In the genomic region with DNA sequence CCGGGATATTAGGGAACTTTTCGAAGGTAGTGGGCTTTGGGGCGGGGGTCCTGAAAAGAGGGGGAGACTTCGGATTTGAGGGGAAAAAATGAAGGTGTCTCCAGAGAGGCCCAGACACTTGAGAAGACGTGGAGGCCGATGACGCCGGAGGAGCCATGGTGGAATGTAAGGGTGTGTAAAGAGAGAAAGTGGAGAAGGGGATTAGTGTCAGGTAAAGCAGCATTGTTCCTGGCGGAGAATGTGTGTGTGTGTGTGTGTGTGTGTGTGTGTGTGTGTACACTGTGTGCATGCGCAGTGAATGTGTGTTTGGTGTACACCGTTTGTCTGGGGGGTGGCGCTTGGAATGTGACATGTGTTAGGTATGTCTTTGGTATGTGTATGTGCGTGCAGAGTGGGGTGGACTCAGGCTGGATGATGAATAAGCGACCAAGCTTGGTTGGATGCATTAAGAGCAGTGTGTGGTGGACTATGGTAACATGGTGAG, we compare ENCODE assay signal across 8 mouse cellular contexts. TPM values are rescaled to one million over a fixed set of nuclear protein-coding genes. Genes with fewer than 3 reads are reported as not detected.
A peak's percentile ranks its signal among the peaks of the same experiment; 100 is the strongest.
DNase-seq lines count a peak whose midpoint lies in the region; ATAC-seq and TF ChIP-seq lines count a peak whose summit lies in the region.

No protein-coding gene starts in this region.

- peak; percentile 7 for ATAC-seq in CD4-positive, CD25-positive, alpha-beta regulatory T cell, adult 4 months
- peak; percentile 58 for ATAC-seq in kidney, embryonic 16.5 days (ENCODE audit: low FRiP score, low TSS enrichment)
- ATAC-seq in lung, embryonic 16.5 days (ENCODE audit: low read depth): peak; percentile 16; the same call in 1 of the 2 replicates
- no peak for ATAC-seq in granulocyte monocyte progenitor cell, adult 5-6 weeks (replicated peaks; ENCODE audit: poor library complexity, severe bottlenecking)

- 26% methylated on average over 14 of the region's 14 CpGs for WGBS in heart, adult 2 months
- 32% methylated on average over 14 of the region's 14 CpGs for WGBS in kidney, embryonic 16.5 days
- WGBS in lung, embryonic 16.5 days: 16% methylated on average over 14 of the region's 14 CpGs

- peak overlapping the region; percentile 59 for H3K4me2 ChIP-seq in kidney, embryonic 16.5 days (replicated peaks; ENCODE audit: low read depth, low read length)
- H3K4me2 ChIP-seq in lung, embryonic 16.5 days (ENCODE audit: low read depth, low read length): peak overlapping the region; percentile 53

- no peak overlapping the region for H3K27ac ChIP-seq in heart, adult 2 months
- H3K27ac ChIP-seq in kidney, embryonic 16.5 days (ENCODE audit: low read length): no peak overlapping the region
- peak overlapping the region; percentile 65; the same call in 1 of the 2 replicates for H3K27ac ChIP-seq in lung, embryonic 16.5 days (ENCODE audit: low read length)

- peak overlapping the region; percentile 65 for H3K4me3 ChIP-seq in heart, adult 2 months
- H3K4me3 ChIP-seq in kidney, embryonic 16.5 days (ENCODE audit: low read length): peak overlapping the region; percentile 73
- H3K4me3 ChIP-seq in lung, embryonic 16.5 days (ENCODE audit: low read length): peak overlapping the region; percentile 71

- peaks cover 5% of the 10 kb centered on the region for H3K4me1 ChIP-seq in heart, adult 2 months (ENCODE audit: control insufficient read depth, insufficient read depth, low read length)
- H3K4me1 ChIP-seq in kidney, embryonic 16.5 days (ENCODE audit: insufficient read depth, low read length): no peaks in the 10 kb centered on the region
- H3K4me1 ChIP-seq in lung, embryonic 16.5 days (replicated peaks; ENCODE audit: control insufficient read depth, insufficient read depth, low read length): no peaks in the 10 kb centered on the region; the same call in 1 of the 2 replicates

- no peak for TF ChIP-seq POLR2A in heart, adult 2 months (IDR thresholded peaks at IDR 0.05; ENCODE audit: insufficient read depth, low read depth, low read length)

- no peak for TF ChIP-seq EP300 in heart, adult 2 months (IDR thresholded peaks at IDR 0.05; ENCODE audit: insufficient read depth, low read depth, low read length)

- H3K27me3 ChIP-seq in heart, adult 2 months (ENCODE audit: control insufficient read depth, insufficient read depth, low read length): no peaks in the 10 kb centered on the region
- no peaks in the 10 kb centered on the region for H3K27me3 ChIP-seq in kidney, embryonic 16.5 days (ENCODE audit: insufficient read depth, low read length)
- H3K27me3 ChIP-seq in lung, embryonic 16.5 days (ENCODE audit: control insufficient read depth, insufficient read depth, low read depth, low read length): no peaks in the 10 kb centered on the region

- peak; percentile 32 for DNase-seq in A20 (ENCODE audit: low read depth, low spot score)
- DNase-seq in cerebellum, adult 8-10 months: peak; percentile 26
- DNase-seq in heart, adult 2 months: peak; percentile 2 to 32
- peak; percentile 13 for DNase-seq in right cerebral cortex, postnatal 14 days

- H3K36me3 ChIP-seq in heart, adult 2 months (ENCODE audit: control insufficient read depth, insufficient read depth, low read length): no peaks in the 10 kb centered on the region
- H3K36me3 ChIP-seq in kidney, embryonic 16.5 days (ENCODE audit: insufficient read depth, low read length): peaks cover 5% of the 10 kb centered on the region; the same call in 1 of the 2 replicates
- H3K36me3 ChIP-seq in lung, embryonic 16.5 days (ENCODE audit: control insufficient read depth, insufficient read depth, low read length): no peaks in the 10 kb centered on the region

- no peak for TF ChIP-seq CTCF in heart, adult 2 months (IDR thresholded peaks at IDR 0.05)

- no peaks in the 10 kb centered on the region for H3K79me2 ChIP-seq in heart, adult 2 months (replicated peaks; ENCODE audit: control insufficient read depth, insufficient read depth, low read length)

- H3K9ac ChIP-seq in heart, adult 2 months (ENCODE audit: low read depth, low read length): peak overlapping the region; percentile 82
- peak overlapping the region; percentile 85 for H3K9ac ChIP-seq in kidney, embryonic 16.5 days (replicated peaks; ENCODE audit: low read length)
- H3K9ac ChIP-seq in lung, embryonic 16.5 days (ENCODE audit: low read length): peak overlapping the region; percentile 83

- intact Hi-C loops in heart, adult 2 months (cut with DNase I): loop anchor here (2.0 kb wide), 1 partner anchor 46 kb away; the partner anchor contains the start of gene Akap17b

- H3K9me3 ChIP-seq in kidney, embryonic 16.5 days (ENCODE audit: low read length): no peaks in the 10 kb centered on the region
- H3K9me3 ChIP-seq in lung, embryonic 16.5 days (ENCODE audit: control insufficient read depth, low read length): no peaks in the 10 kb centered on the region

RNA-seq across cellular contexts. Expression of gene Pgrmc1, which starts 0.9 kb away (rescaled TPM):
- polyA plus RNA-seq in CD4-positive, CD25-positive, alpha-beta regulatory T cell, adult 4 months (2017; shearing (Covaris generic)): 10 to 100 TPM; 57.8 to 64.4 TPM
- 10 to 100 TPM; 20.9 to 21.9 TPM for total RNA-seq in heart, adult 2 months (2021)
- polyA plus RNA-seq in heart, adult 2 months (2012; rRNA removed): 15.0 and 19.3 TPM in 2 replicates
- 304 and 318 TPM in 2 replicates for polyA plus RNA-seq in kidney, embryonic 16.5 days (2015; fragmentation: Nextera tagmentation; extraction: Ambion mirVana)
- 238 and 246 TPM in 2 replicates for polyA plus RNA-seq in lung, embryonic 16.5 days (2015; fragmentation: Nextera tagmentation; extraction: Ambion mirVana)
- 29.8 and 43.6 TPM in 2 replicates for total RNA-seq in granulocyte monocyte progenitor cell, adult 5-6 weeks (2014; fragmentation: Nextera tagmentation)
- 52.1 and 69.9 TPM in 2 replicates for total RNA-seq in granulocyte monocyte progenitor cell, adult 5-6 weeks (2017)

RNA-seq across cellular contexts. Expression of gene Akap17b, which starts 46.3 kb away (rescaled TPM):
- polyA plus RNA-seq in CD4-positive, CD25-positive, alpha-beta regulatory T cell, adult 4 months (2017; shearing (Covaris generic)): 1 to 10 TPM in 1 of 2 experiments, under 1 TPM in 1; 0.89 to 1.1 TPM
- total RNA-seq in heart, adult 2 months (2021): 1 to 10 TPM; 2.4 to 2.5 TPM
- 0.45 and 1.2 TPM in 2 replicates for polyA plus RNA-seq in heart, adult 2 months (2012; rRNA removed)
- polyA plus RNA-seq in kidney, embryonic 16.5 days (2015; fragmentation: Nextera tagmentation; extraction: Ambion mirVana): 3.3 and 3.4 TPM in 2 replicates
- polyA plus RNA-seq in lung, embryonic 16.5 days (2015; fragmentation: Nextera tagmentation; extraction: Ambion mirVana): 2.9 TPM in 2 replicates
- total RNA-seq in granulocyte monocyte progenitor cell, adult 5-6 weeks (2014; fragmentation: Nextera tagmentation): 1.6 and 2.6 TPM in 2 replicates
- 3.4 and 3.8 TPM in 2 replicates for total RNA-seq in granulocyte monocyte progenitor cell, adult 5-6 weeks (2017)
